Mouse (Mus musculus): Measurements from ENCODE around the gene Aaed1.

DNA sequence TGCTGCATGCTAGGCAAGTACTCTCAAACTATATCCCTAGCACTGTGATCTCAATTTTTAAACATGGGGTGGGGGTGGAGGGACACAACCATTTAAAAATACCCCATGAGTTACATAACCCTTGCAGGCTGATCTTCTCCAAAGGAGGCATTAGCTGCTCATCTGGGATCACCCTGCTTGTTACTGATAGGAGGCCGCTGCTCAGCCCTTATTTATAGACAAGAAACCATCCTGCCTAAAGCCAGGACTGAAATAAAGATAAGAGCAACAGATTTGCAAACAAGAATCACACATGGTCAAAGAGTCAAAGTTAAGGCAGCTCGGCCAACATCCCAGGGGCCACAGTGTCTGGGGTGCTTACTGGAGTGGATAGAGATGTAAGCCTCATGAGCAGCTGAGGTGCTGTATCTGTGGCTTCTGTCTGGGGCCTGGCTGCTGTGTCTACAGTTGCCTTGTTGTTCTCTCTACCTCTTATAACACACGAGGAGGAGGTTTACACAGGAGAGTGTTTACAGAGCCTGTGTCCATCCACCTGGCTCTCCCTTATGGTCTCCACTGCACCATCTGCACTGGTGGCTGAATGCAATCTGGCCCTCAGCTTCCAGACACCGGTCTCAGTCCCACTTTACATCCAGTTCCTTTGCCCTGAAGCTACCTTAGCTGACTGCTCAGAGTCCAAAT, 75.4 kb downstream of the Aaed1 start:
- TF ChIP-seq CTCF (IDR thresholded peaks at IDR 0.05) (no peak), EP300 (IDR thresholded peaks at IDR 0.05) (no peak)

Measured in lung, postnatal 0 days (tissue).